ENCODE assay signal across 8 mouse cellular contexts in the genomic region with DNA sequence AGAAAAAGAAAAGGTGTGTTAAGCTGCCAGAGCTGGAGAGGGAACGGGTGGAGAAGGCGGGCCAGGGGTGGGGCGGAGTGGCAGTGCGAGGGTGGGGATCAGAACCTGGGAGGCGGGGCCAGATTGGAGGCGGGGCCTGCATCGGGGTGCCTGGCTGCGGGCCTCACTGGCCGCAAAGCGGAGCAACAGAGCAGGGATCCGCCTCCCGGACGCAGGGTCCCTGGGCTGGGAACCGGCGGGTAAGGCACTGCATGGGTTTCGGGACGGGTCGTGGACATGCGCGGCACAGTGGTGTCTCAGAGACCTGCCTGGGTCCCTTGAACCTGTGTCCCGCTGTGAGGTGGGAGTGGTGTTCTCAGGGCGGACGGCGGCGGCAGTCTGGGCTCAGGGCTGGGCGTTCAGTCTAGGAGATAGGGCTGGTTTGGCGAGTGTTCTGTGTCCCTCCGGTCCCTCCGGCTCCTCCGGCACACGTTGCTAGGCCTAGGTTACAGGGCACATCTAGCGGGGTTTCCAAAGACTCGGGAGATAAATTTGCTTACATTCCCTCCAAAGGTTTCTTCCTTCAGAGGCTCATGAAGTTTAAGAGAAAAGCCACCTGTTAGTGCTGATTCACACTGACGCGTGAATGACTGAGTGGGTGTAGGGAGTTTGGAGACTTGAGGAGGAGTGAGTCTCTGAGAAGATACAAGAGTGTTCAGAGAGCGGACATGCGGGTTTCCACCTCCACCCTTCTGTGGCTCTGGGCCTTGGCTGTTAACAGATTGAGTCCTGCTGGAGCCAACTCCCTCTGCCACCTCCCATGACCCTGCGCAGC. TPM values are rescaled to one million over a fixed set of nuclear protein-coding genes. Genes with fewer than 3 reads are reported as not detected.
DNase-seq lines count a peak whose midpoint lies in the region; ATAC-seq lines count a peak whose summit lies in the region.

A gene (plus strand): TSS at position 176 of the 814 bp plus-strand sequence.

- DNase-seq in adipocyte (ENCODE audit: low spot score): peak; percentile 91
- DNase-seq in embryo, embryonic 10 days (ENCODE audit: low spot score): peak; percentile 92
- peak; percentile 97 for DNase-seq in gastrocnemius, postnatal 14 days
- peak; percentile 50 to 96 for DNase-seq in left cerebral cortex, postnatal 10 days (ENCODE audit: extremely low spot score in 1 of 2, low spot score in 2 of 2)
- DNase-seq in right cerebral cortex, postnatal 10 days (ENCODE audit: low spot score in 2 of 2): peak; percentile 86 to 89
- DNase-seq in urinary bladder, postnatal 14 days (ENCODE audit: low spot score): peak; percentile 99

- ATAC-seq in inflammation-experienced regulatory T-cells, adult 6 months: peak; percentile 90
- ATAC-seq in megakaryocyte progenitor cell, adult 5-6 weeks (replicated peaks; ENCODE audit: poor library complexity): peak; percentile 93

- intact Hi-C loops in gastrocnemius, postnatal 14 days (cut with DNase I; ENCODE audit: low total_unique reads): no loop called here
- intact Hi-C loops in left cerebral cortex, postnatal 10 days (cut with DNase I): no loop called here

RNA-seq across cellular contexts. Expression of the gene that starts here (rescaled TPM):
- 1 to 10 TPM; 1.6 to 2.0 TPM for total RNA-seq in gastrocnemius, postnatal 14 days (2021)
- 10 to 100 TPM in 2 of 3 experiments, 1 to 10 TPM in 1; 4.0 to 15.0 (median 10.2) TPM for polyA plus RNA-seq in inflammation-experienced regulatory T-cells, adult 6 months (2017; shearing (Covaris generic))
- 1 to 10 TPM; 6.4 to 7.3 TPM for total RNA-seq in left cerebral cortex, postnatal 10 days (2021)
- 8.6 and 10.0 TPM in 2 replicates for total RNA-seq in megakaryocyte progenitor cell, adult 5-6 weeks (2015)
- total RNA-seq in megakaryocyte progenitor cell, adult 5-6 weeks (2017): 21.0 and 23.0 TPM in 2 replicates

Comparison
In these comparisons a context has a peak if more than half of its experiments do, and no peak if none do; other contexts are left out.
1. Peak in every context shown above with its lines: DNase-seq and ATAC-seq.